Comparison of ENCODE assay signal across 15 mouse cellular contexts in genomic region chr16:42717075-42717827, GRCm38 (mm10).
A peak's percentile ranks its signal among the peaks of the same experiment; 100 is the strongest.
DNase-seq lines count a peak whose midpoint lies in the region; ATAC-seq and TF ChIP-seq lines count a peak whose summit lies in the region.
"Had no signal": no experiment of that assay in that cellular context is flagged by ENCODE, and none has a peak within 500 bp of the region (broad histone marks: within the 10 kb centered on the region; RNA-seq: fewer than 3 reads in every experiment).

No protein-coding gene starts in this region.

- H3K27me3 ChIP-seq in neural tube, embryonic 11.5 days (ENCODE audit: control insufficient read depth, insufficient read depth, low read length): no peaks in the 10 kb centered on the region
- no peaks in the 10 kb centered on the region for H3K27me3 ChIP-seq in forebrain, embryonic 16.5 days (replicated peaks; ENCODE audit: control insufficient read depth, insufficient read depth, low read length)
- no peaks in the 10 kb centered on the region for H3K27me3 ChIP-seq in midbrain, embryonic 12.5 days
- H3K27me3 ChIP-seq in heart, embryonic 11.5 days (ENCODE audit: control insufficient read depth, insufficient read depth, low read length): no peaks in the 10 kb centered on the region
- no peaks in the 10 kb centered on the region for H3K27me3 ChIP-seq in kidney, embryonic 14.5 days (ENCODE audit: control insufficient read depth, insufficient read depth, low read length)
- H3K27me3 ChIP-seq in lung, postnatal 0 days (replicated peaks; ENCODE audit: insufficient read depth, low read length): no peaks in the 10 kb centered on the region
- H3K27me3 ChIP-seq: limb, embryonic 12.5 days; lung, embryonic 15.5 days had no signal

- H3K36me3 ChIP-seq in neural tube, embryonic 11.5 days (ENCODE audit: control insufficient read depth, insufficient read depth, low read length): no peaks in the 10 kb centered on the region
- no peaks in the 10 kb centered on the region for H3K36me3 ChIP-seq in forebrain, embryonic 16.5 days (ENCODE audit: control insufficient read depth, insufficient read depth)
- no peaks in the 10 kb centered on the region for H3K36me3 ChIP-seq in midbrain, embryonic 12.5 days
- no peaks in the 10 kb centered on the region for H3K36me3 ChIP-seq in heart, embryonic 11.5 days (ENCODE audit: control insufficient read depth, insufficient read depth, low read length)
- no peaks in the 10 kb centered on the region for H3K36me3 ChIP-seq in kidney, embryonic 14.5 days (ENCODE audit: control insufficient read depth, insufficient read depth, low read length)
- H3K36me3 ChIP-seq in lung, postnatal 0 days (ENCODE audit: insufficient read depth, low read length): no peaks in the 10 kb centered on the region
- H3K36me3 ChIP-seq: limb, embryonic 12.5 days; lung, embryonic 15.5 days had no signal

- 74% methylated on average over 9 of the region's 9 CpGs for WGBS in neural tube, embryonic 11.5 days
- WGBS in forebrain, embryonic 16.5 days: 77% methylated on average over 8 of the region's 9 CpGs
- 51% methylated on average over 9 of the region's 9 CpGs for WGBS in midbrain, embryonic 12.5 days
- WGBS in heart, embryonic 11.5 days (ENCODE audit: insufficient replicate concordance): 77% methylated on average over 9 of the region's 9 CpGs
- WGBS in kidney, embryonic 14.5 days: 86% methylated on average over 9 of the region's 9 CpGs
- WGBS in lung, postnatal 0 days: 84% methylated on average over 9 of the region's 9 CpGs

- TF ChIP-seq EP300 in lung, postnatal 0 days (IDR thresholded peaks at IDR 0.05): no peak

- no peak for TF ChIP-seq CTCF in lung, postnatal 0 days (IDR thresholded peaks at IDR 0.05)

- no peak for DNase-seq in neural tube, embryonic 11.5 days (ENCODE audit: low spot score)
- no peak for DNase-seq in neural tube, embryonic 10.5 days (ENCODE audit: extremely low spot score, low spot score)
- no peak for DNase-seq in adrenal gland, adult (ENCODE audit: inconsistent age in 2 of 2, low spot score in 1 of 2)
- DNase-seq in lung, postnatal 0 days (ENCODE audit: low spot score): no peak
- DNase-seq: adrenal gland, adult 8-10 months; cerebellum, adult 11 months; gastrocnemius, postnatal 14 days; kidney, adult 11 months had no signal

- 0 out of 2 replicates have a peak, but pooled peaks have one; percentile 32 for ATAC-seq in neural tube, embryonic 11.5 days (ENCODE audit: insufficient read depth, low FRiP score, low TSS enrichment)
- ATAC-seq in forebrain, embryonic 16.5 days: peak; percentile 15; the same call in 1 of the 2 replicates
- peak; percentile 52 for ATAC-seq in midbrain, embryonic 12.5 days (ENCODE audit: low FRiP score, low read depth)
- ATAC-seq in heart, embryonic 11.5 days (replicated peaks; ENCODE audit: insufficient number of reproducible peaks, low FRiP score, low TSS enrichment): no peak
- ATAC-seq in kidney, embryonic 14.5 days (ENCODE audit: low FRiP score, low TSS enrichment): no peak
- no peak for ATAC-seq in lung, postnatal 0 days

- no peaks in the 10 kb centered on the region for H3K9me3 ChIP-seq in neural tube, embryonic 11.5 days (ENCODE audit: control insufficient read depth, low read length)
- H3K9me3 ChIP-seq in forebrain, embryonic 16.5 days (ENCODE audit: control insufficient read depth, low read length): no peaks in the 10 kb centered on the region
- no peaks in the 10 kb centered on the region for H3K9me3 ChIP-seq in midbrain, embryonic 12.5 days
- H3K9me3 ChIP-seq in heart, embryonic 11.5 days (replicated peaks; ENCODE audit: control insufficient read depth, low read length): no peaks in the 10 kb centered on the region
- H3K9me3 ChIP-seq in kidney, embryonic 14.5 days (ENCODE audit: control insufficient read depth, low read length): no peaks in the 10 kb centered on the region
- H3K9me3 ChIP-seq in lung, postnatal 0 days (ENCODE audit: low read length): no peaks in the 10 kb centered on the region
- H3K9me3 ChIP-seq: limb, embryonic 12.5 days; lung, embryonic 15.5 days had no signal

- H3K4me1 ChIP-seq in neural tube, embryonic 11.5 days (ENCODE audit: control insufficient read depth, insufficient read depth, low read length): peaks cover 8% of the 10 kb centered on the region
- H3K4me1 ChIP-seq in forebrain, embryonic 16.5 days (replicated peaks; ENCODE audit: control insufficient read depth, insufficient read depth, low read length): peaks cover 16% of the 10 kb centered on the region
- H3K4me1 ChIP-seq in midbrain, embryonic 12.5 days: peaks cover 21% of the 10 kb centered on the region
- no peaks in the 10 kb centered on the region for H3K4me1 ChIP-seq in heart, embryonic 11.5 days (ENCODE audit: control insufficient read depth, insufficient read depth, low read length)
- H3K4me1 ChIP-seq in kidney, embryonic 14.5 days (ENCODE audit: control insufficient read depth, insufficient read depth, low read length): no peaks in the 10 kb centered on the region
- H3K4me1 ChIP-seq in lung, postnatal 0 days (ENCODE audit: insufficient read depth, low read depth, low read length): no peaks in the 10 kb centered on the region
- H3K4me1 ChIP-seq: limb, embryonic 12.5 days; lung, embryonic 15.5 days had no signal

- no peak overlapping the region for H3K4me3 ChIP-seq in neural tube, embryonic 11.5 days (ENCODE audit: low read depth, low read length)
- H3K4me3 ChIP-seq in forebrain, embryonic 16.5 days (replicated peaks; ENCODE audit: low read length): no peak overlapping the region
- no peak overlapping the region for H3K4me3 ChIP-seq in midbrain, embryonic 12.5 days
- no peak overlapping the region for H3K4me3 ChIP-seq in heart, embryonic 11.5 days (ENCODE audit: low read depth, low read length)
- no peak overlapping the region for H3K4me3 ChIP-seq in kidney, embryonic 14.5 days (ENCODE audit: low read length)
- no peak overlapping the region for H3K4me3 ChIP-seq in lung, postnatal 0 days (ENCODE audit: low read depth, low read length)
- H3K4me3 ChIP-seq: limb, embryonic 12.5 days; lung, embryonic 15.5 days had no signal

- no peak overlapping the region for H3K9ac ChIP-seq in neural tube, embryonic 11.5 days (ENCODE audit: low read length)
- H3K9ac ChIP-seq in forebrain, embryonic 16.5 days (replicated peaks; ENCODE audit: low read depth, low read length): no peak overlapping the region; the same call in 1 of the 2 replicates
- no peak overlapping the region for H3K9ac ChIP-seq in midbrain, embryonic 12.5 days (replicated peaks)
- no peak overlapping the region for H3K9ac ChIP-seq in heart, embryonic 11.5 days (ENCODE audit: low read depth, low read length)
- no peak overlapping the region for H3K9ac ChIP-seq in kidney, embryonic 14.5 days (ENCODE audit: low read depth, low read length)
- H3K9ac ChIP-seq in lung, postnatal 0 days (replicated peaks; ENCODE audit: low read depth): no peak overlapping the region
- H3K9ac ChIP-seq: limb, embryonic 12.5 days; lung, embryonic 15.5 days had no signal

- peak overlapping the region; percentile 56 for H3K27ac ChIP-seq in neural tube, embryonic 11.5 days (ENCODE audit: low read depth, low read length)
- H3K27ac ChIP-seq in forebrain, embryonic 16.5 days (ENCODE audit: low read length): peak overlapping the region; percentile 88
- H3K27ac ChIP-seq in midbrain, embryonic 12.5 days (replicated peaks): peak overlapping the region; percentile 82
- H3K27ac ChIP-seq in heart, embryonic 11.5 days (ENCODE audit: low read depth, low read length): no peak overlapping the region
- no peak overlapping the region for H3K27ac ChIP-seq in kidney, embryonic 14.5 days (ENCODE audit: low read depth, low read length)
- no peak overlapping the region for H3K27ac ChIP-seq in lung, postnatal 0 days (ENCODE audit: low read length)
- H3K27ac ChIP-seq: limb, embryonic 12.5 days; lung, embryonic 15.5 days; stomach, postnatal 0 days had no signal

- H3K4me2 ChIP-seq in neural tube, embryonic 11.5 days (ENCODE audit: low read depth): no peak overlapping the region
- peak overlapping the region; percentile 33 for H3K4me2 ChIP-seq in forebrain, embryonic 16.5 days (ENCODE audit: low read length)
- H3K4me2 ChIP-seq in midbrain, embryonic 12.5 days (replicated peaks): peak overlapping the region; percentile 32
- H3K4me2 ChIP-seq in heart, embryonic 11.5 days: no peak overlapping the region
- no peak overlapping the region for H3K4me2 ChIP-seq in kidney, embryonic 14.5 days (replicated peaks; ENCODE audit: low read depth, low read length)
- no peak overlapping the region for H3K4me2 ChIP-seq in lung, postnatal 0 days (replicated peaks; ENCODE audit: low read depth, low read length)
- H3K4me2 ChIP-seq: limb, embryonic 12.5 days; lung, embryonic 15.5 days had no signal

Comparison
In these comparisons a context has a peak if more than half of its experiments do, and no peak if none do; other contexts are left out.
1. ATAC-seq: peak in neural tube, embryonic 11.5 days (single experiment), forebrain, embryonic 16.5 days (single experiment) and midbrain, embryonic 12.5 days (single experiment); none in heart, embryonic 11.5 days (single experiment), kidney, embryonic 14.5 days (single experiment) and lung, postnatal 0 days (single experiment).
2. H3K27ac ChIP-seq: peak in neural tube, embryonic 11.5 days (single experiment), forebrain, embryonic 16.5 days (single experiment) and midbrain, embryonic 12.5 days (single experiment); none in heart, embryonic 11.5 days (single experiment), kidney, embryonic 14.5 days (single experiment) and lung, postnatal 0 days (single experiment).
3. H3K4me2 ChIP-seq: peak in forebrain, embryonic 16.5 days (single experiment) and midbrain, embryonic 12.5 days (single experiment); none in neural tube, embryonic 11.5 days (single experiment), heart, embryonic 11.5 days (single experiment), kidney, embryonic 14.5 days (single experiment) and lung, postnatal 0 days (single experiment).